Comparison of ENCODE assay signal across 9 mouse cellular contexts in the genomic region with DNA sequence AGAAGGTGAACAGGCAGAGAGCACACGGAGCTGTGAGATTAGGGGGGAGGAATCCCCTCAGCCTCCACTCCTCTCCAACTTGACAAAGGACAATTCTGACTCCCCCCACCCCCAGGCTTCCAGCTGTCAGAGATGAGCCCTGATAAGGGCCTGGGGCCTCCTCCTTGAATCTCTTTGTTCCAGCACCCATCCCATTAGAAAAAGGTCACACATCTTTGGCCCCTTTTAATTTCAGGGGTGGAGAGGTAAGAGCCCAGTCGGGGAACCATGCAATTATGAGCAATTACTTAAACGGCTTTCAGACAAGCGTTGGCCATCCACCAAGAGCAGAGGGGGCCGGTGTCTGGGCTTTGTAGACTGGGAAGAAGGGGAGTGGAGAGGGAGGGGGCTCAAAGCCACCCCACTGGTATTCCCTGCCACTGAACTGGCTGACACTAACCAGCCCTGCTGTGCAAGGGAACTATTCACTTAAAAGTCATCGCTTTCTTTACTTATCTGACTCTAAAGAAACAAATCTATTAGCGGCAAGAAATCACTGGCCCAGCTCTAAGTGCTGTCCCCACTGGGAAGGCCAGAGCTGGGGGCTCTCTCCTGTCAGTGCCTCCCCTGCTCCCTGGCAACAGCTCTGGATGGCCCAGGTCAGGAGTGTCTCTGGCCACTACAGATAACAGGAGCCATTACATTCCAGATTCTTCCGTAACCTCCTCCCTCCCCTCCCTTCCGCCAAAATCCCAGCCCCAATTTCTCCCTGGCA.
A peak's percentile ranks its signal among the peaks of the same experiment; 100 is the strongest.
DNase-seq lines count a peak whose midpoint lies in the region; ATAC-seq and TF ChIP-seq lines count a peak whose summit lies in the region.
"Had no signal": no experiment of that assay in that cellular context is flagged by ENCODE, and none has a peak within 500 bp of the region (broad histone marks: within the 10 kb centered on the region; RNA-seq: fewer than 3 reads in every experiment).

No protein-coding gene starts in this region.

- peaks cover 14% of the 10 kb centered on the region for H3K4me1 ChIP-seq in heart, embryonic 12.5 days (replicated peaks)
- peaks cover 15% of the 10 kb centered on the region for H3K4me1 ChIP-seq in hindbrain, embryonic 12.5 days
- H3K4me1 ChIP-seq in midbrain, embryonic 13.5 days (replicated peaks) = peaks cover 16% of the 10 kb centered on the region

- intact Hi-C loops in heart, postnatal 10 days (cut with DNase I) = no loop called here
- intact Hi-C loops in left cerebral cortex, postnatal 14 days (cut with DNase I) = no loop called here

- peak; percentile 77 for ATAC-seq in heart, embryonic 12.5 days (ENCODE audit: insufficient number of reproducible peaks, low FRiP score)
- peak; percentile 48; the same call in 1 of the 2 replicates for ATAC-seq in hindbrain, embryonic 12.5 days (ENCODE audit: low FRiP score)
- peak; percentile 82 for ATAC-seq in midbrain, embryonic 13.5 days
- no peak for ATAC-seq in activated CD4-positive, CD25-positive, alpha-beta regulatory T cell, adult 4 months

- H3K9me3 ChIP-seq in heart, embryonic 12.5 days (replicated peaks) = no peaks in the 10 kb centered on the region
- H3K9me3 ChIP-seq in hindbrain, embryonic 12.5 days (replicated peaks) = no peaks in the 10 kb centered on the region
- no peaks in the 10 kb centered on the region for H3K9me3 ChIP-seq in midbrain, embryonic 13.5 days

- TF ChIP-seq POLR2A in brain, embryonic 14.5 days (IDR thresholded peaks at IDR 0.05; ENCODE audit: borderline replicate concordance, extremely low read depth, insufficient read depth, insufficient read length, poor library complexity, severe bottlenecking) = no peak

- no peak for DNase-seq in heart, postnatal 10 days
- DNase-seq in brain, embryonic 14.5 days (ENCODE audit: low read depth) = peak; percentile 71
- no peak for DNase-seq in left cerebral cortex, postnatal 14 days (ENCODE audit: low spot score in 2 of 2)
- no peak for DNase-seq in adrenal gland, adult (ENCODE audit: inconsistent age in 2 of 2, low spot score in 1 of 2)
- DNase-seq: thymus, adult 18-20 months had no signal

- 0 out of 2 replicates have a peak overlapping the region, but pooled peaks have one; percentile 3 for H3K27ac ChIP-seq in heart, embryonic 12.5 days (ENCODE audit: poor library complexity, severe bottlenecking)
- no peak overlapping the region for H3K27ac ChIP-seq in hindbrain, embryonic 12.5 days
- H3K27ac ChIP-seq in midbrain, embryonic 13.5 days = no peak overlapping the region

- peak overlapping the region; percentile 25 for H3K4me2 ChIP-seq in heart, embryonic 12.5 days
- 0 out of 2 replicates have a peak overlapping the region, but pooled peaks have one; percentile 13 for H3K4me2 ChIP-seq in hindbrain, embryonic 12.5 days (replicated peaks)
- no peak overlapping the region for H3K4me2 ChIP-seq in midbrain, embryonic 13.5 days (replicated peaks)

- no peaks in the 10 kb centered on the region for H3K36me3 ChIP-seq in heart, embryonic 12.5 days
- no peaks in the 10 kb centered on the region for H3K36me3 ChIP-seq in hindbrain, embryonic 12.5 days
- no peaks in the 10 kb centered on the region for H3K36me3 ChIP-seq in midbrain, embryonic 13.5 days

- no peak overlapping the region for H3K4me3 ChIP-seq in heart, embryonic 12.5 days
- H3K4me3 ChIP-seq in hindbrain, embryonic 12.5 days = no peak overlapping the region
- no peak overlapping the region for H3K4me3 ChIP-seq in midbrain, embryonic 13.5 days (replicated peaks)

- 2% methylated on average over 9 of the region's 9 CpGs for WGBS in heart, embryonic 12.5 days
- 3% methylated on average over 9 of the region's 9 CpGs for WGBS in hindbrain, embryonic 12.5 days
- 2% methylated on average over 9 of the region's 9 CpGs for WGBS in midbrain, embryonic 13.5 days

- no peak for TF ChIP-seq CTCF in brain, embryonic 14.5 days (IDR thresholded peaks at IDR 0.05; ENCODE audit: borderline replicate concordance, extremely low read depth, insufficient read depth, insufficient read length)

- no peak overlapping the region for H3K9ac ChIP-seq in heart, embryonic 12.5 days
- H3K9ac ChIP-seq in hindbrain, embryonic 12.5 days = no peak overlapping the region
- no peak overlapping the region for H3K9ac ChIP-seq in midbrain, embryonic 13.5 days (replicated peaks)

- H3K27me3 ChIP-seq in heart, embryonic 12.5 days (replicated peaks) = no peaks in the 10 kb centered on the region
- H3K27me3 ChIP-seq in hindbrain, embryonic 12.5 days = peaks cover 3% of the 10 kb centered on the region; the same call in 1 of the 2 replicates
- 0 out of 2 replicates have a peak, but pooled peaks cover 4% of the 10 kb centered on the region for H3K27me3 ChIP-seq in midbrain, embryonic 13.5 days
